Mouse (Mus musculus): Measurements from ENCODE around the gene Chaf1b. TPM values are rescaled to one million over a fixed set of nuclear protein-coding genes. Genes with fewer than 3 reads are reported as not detected.
A peak's percentile ranks its signal among the peaks of the same experiment; 100 is the strongest.

Chaf1b gene
- polyA plus RNA-seq, 1 experiment from 2014 or later, result 70.3 TPM

- Histone ChIP-seq H3K9me3 (ENCODE audit: low read length) (no peaks in the 10 kb centered on the region), H3K27ac (ENCODE audit: low read length) (peak overlapping the region; percentile 68), H3K36me3 (ENCODE audit: insufficient read depth, low read length) (no peaks in the 10 kb centered on the region), H3K27me3 (ENCODE audit: insufficient read depth, low read length) (no peaks in the 10 kb centered on the region), H3K4me3 (ENCODE audit: low read length) (no peak overlapping the region), H3K4me1 (ENCODE audit: insufficient read depth, low read length) (peaks cover 18% of the 10 kb centered on the region), H3K9ac (replicated peaks; ENCODE audit: low read length) (no peak overlapping the region), H3K4me2 (replicated peaks; ENCODE audit: low read depth, low read length) (no peak overlapping the region)
- ATAC-seq (ENCODE audit: low FRiP score, low TSS enrichment), result no peak
- WGBS, result 68% methylated on average over 28 of the region's 28 CpGs
These were observed 27.3 kb downstream of the Chaf1b start for GRCm38 (mm10) chr16:93910735-93911665.

GRCm38 (mm10) chr16:93912158-93912557 is 28.5 kb downstream of the Chaf1b start:
- H3K4me2 ChIP-seq (replicated peaks; ENCODE audit: low read depth, low read length), result no peak overlapping the region

DNA sequence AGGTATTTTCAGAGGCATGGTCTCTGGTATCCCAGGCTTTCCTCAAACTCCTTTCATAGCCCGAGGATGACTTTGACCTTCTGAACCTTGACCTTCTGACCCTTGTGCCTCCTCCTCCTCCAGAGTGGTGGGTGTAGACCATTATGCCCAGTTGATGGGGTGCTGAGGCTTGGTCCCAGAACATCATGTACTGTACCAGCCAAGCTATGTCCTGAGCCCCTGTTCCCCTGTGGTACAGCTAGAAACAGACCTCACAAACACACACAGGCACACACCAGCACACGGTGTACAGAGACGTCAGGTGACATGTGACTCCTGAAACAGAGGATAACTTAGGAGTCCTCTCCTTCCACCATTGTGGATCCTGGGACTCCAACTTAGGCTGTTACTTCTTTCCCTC is 29.1 kb downstream of the Chaf1b start:
- ATAC-seq (ENCODE audit: low FRiP score, low TSS enrichment), result 0 out of 2 replicates have a peak, but pooled peaks have one; percentile 25
- Histone ChIP-seq H3K4me1 (ENCODE audit: insufficient read depth, low read length) (peaks cover 12% of the 10 kb centered on the region), H3K4me2 (replicated peaks; ENCODE audit: low read depth, low read length) (no peak overlapping the region), H3K27ac (ENCODE audit: low read length) (peak overlapping the region; percentile 68; the same call in 1 of the 2 replicates), H3K27me3 (ENCODE audit: insufficient read depth, low read length) (no peaks in the 10 kb centered on the region), H3K36me3 (ENCODE audit: insufficient read depth, low read length) (no peaks in the 10 kb centered on the region), H3K9me3 (ENCODE audit: low read length) (no peaks in the 10 kb centered on the region), H3K9ac (replicated peaks; ENCODE audit: low read length) (no peak overlapping the region), H3K4me3 (ENCODE audit: low read length) (no peak overlapping the region)
- WGBS, result 43% methylated on average over 3 of the region's 3 CpGs

More at GRCm38 (mm10) chr16:93912158-93912557, 28.5 kb downstream of the Chaf1b start:
- peak; percentile 95 for ATAC-seq (ENCODE audit: low FRiP score, low TSS enrichment)
- Histone ChIP-seq H3K36me3 (ENCODE audit: insufficient read depth, low read length) (no peaks in the 10 kb centered on the region), H3K4me1 (ENCODE audit: insufficient read depth, low read length) (peaks cover 16% of the 10 kb centered on the region), H3K27ac (ENCODE audit: low read length) (peak overlapping the region; percentile 68), H3K9me3 (ENCODE audit: low read length) (no peaks in the 10 kb centered on the region), H3K27me3 (ENCODE audit: insufficient read depth, low read length) (no peaks in the 10 kb centered on the region), H3K9ac (replicated peaks; ENCODE audit: low read length) (no peak overlapping the region), H3K4me3 (ENCODE audit: low read length) (no peak overlapping the region)
- WGBS, result 15% methylated on average over 5 of the region's 5 CpGs

GRCm38 (mm10) chr16:93913881-93914576 is 30.3 kb downstream of the Chaf1b start:
- no peak for ATAC-seq (ENCODE audit: low FRiP score, low TSS enrichment)
- no peaks in the 10 kb centered on the region for H3K9me3 ChIP-seq (ENCODE audit: low read length)
- H3K4me3 ChIP-seq (ENCODE audit: low read length), result no peak overlapping the region
- no peak overlapping the region for H3K9ac ChIP-seq (replicated peaks; ENCODE audit: low read length)
- H3K4me1 ChIP-seq (ENCODE audit: insufficient read depth, low read length), result peaks cover 22% of the 10 kb centered on the region
- 68% methylated on average over 10 of the region's 10 CpGs for WGBS
- no peak overlapping the region for H3K27ac ChIP-seq (ENCODE audit: low read length)
- H3K36me3 ChIP-seq (ENCODE audit: insufficient read depth, low read length), result no peaks in the 10 kb centered on the region
- no peaks in the 10 kb centered on the region for H3K27me3 ChIP-seq (ENCODE audit: insufficient read depth, low read length)
- H3K4me2 ChIP-seq (replicated peaks; ENCODE audit: low read depth, low read length), result no peak overlapping the region

- H3K9ac ChIP-seq (replicated peaks; ENCODE audit: low read length), result no peak overlapping the region
- H3K4me2 ChIP-seq (replicated peaks; ENCODE audit: low read depth, low read length), result no peak overlapping the region
- no peaks in the 10 kb centered on the region for H3K36me3 ChIP-seq (ENCODE audit: insufficient read depth, low read length)
- WGBS, result 37% methylated on average over 8 of the region's 10 CpGs
- H3K4me1 ChIP-seq (ENCODE audit: insufficient read depth, low read length), result peaks cover 27% of the 10 kb centered on the region
- H3K27ac ChIP-seq (ENCODE audit: low read length), result no peak overlapping the region
- no peaks in the 10 kb centered on the region for H3K27me3 ChIP-seq (ENCODE audit: insufficient read depth, low read length)
- H3K4me3 ChIP-seq (ENCODE audit: low read length), result no peak overlapping the region
- no peaks in the 10 kb centered on the region for H3K9me3 ChIP-seq (ENCODE audit: low read length)
- no peak for ATAC-seq (ENCODE audit: low FRiP score, low TSS enrichment)
These were observed 31.7 kb downstream of the Chaf1b start for GRCm38 (mm10) chr16:93915338-93915849.

DNA sequence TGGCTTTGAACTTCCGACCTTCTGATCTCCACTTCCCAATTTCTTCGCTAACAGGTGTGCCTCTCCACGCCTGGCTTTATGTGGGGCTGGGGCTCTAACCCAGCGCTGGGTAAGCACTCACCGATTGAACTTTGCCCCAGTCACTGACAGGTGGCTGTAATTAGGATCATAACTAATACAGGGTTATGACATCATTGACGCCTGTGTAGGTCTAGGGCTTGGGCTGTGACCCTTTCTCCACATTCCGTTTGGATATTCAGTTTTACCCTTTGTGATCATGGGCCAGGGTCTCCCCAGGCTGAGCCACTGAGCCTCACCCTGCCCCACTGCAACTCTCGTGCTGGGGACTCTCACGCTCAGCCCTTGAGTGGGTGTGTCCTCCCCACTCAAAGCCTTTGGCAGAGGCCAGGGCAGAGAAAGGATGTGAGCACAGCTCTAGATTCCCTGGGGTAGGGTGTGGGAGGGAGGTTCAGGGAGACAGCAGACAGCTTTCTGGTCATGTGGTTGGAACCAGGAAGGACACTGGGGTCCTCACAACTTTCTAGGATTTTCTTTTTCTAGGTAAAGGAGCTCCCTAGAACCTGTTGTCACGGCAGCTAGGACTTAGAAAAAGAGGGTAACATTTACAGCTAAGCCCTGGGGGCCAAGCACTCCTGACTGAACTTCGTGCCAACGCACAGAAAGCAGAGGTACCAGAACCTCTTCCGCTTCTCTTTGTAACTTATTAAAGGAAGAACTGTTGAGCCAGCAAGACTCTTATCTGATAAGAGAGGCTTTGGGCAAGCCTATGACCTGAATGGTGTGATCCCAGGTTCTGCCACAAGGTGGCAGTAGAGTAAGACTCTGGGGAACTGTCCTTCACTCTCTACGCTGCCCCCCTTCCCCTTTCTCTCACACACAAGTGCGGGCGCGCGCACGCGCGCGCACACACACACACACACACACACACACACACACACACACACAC is 34.3 kb downstream of the Chaf1b start:
- H3K4me2 ChIP-seq (replicated peaks; ENCODE audit: low read depth, low read length), result peak overlapping the region; percentile 32; the same call in 1 of the 2 replicates
- no peaks in the 10 kb centered on the region for H3K9me3 ChIP-seq (ENCODE audit: low read length)
- H3K27ac ChIP-seq (ENCODE audit: low read length), result peak overlapping the region; percentile 80
- no peak overlapping the region for H3K9ac ChIP-seq (replicated peaks; ENCODE audit: low read length)
- peaks cover 16% of the 10 kb centered on the region for H3K4me1 ChIP-seq (ENCODE audit: insufficient read depth, low read length)
- H3K27me3 ChIP-seq (ENCODE audit: insufficient read depth, low read length), result no peaks in the 10 kb centered on the region; the same call in 1 of the 2 replicates
- H3K36me3 ChIP-seq (ENCODE audit: insufficient read depth, low read length), result no peaks in the 10 kb centered on the region
- WGBS, result 34% methylated on average over 22 of the region's 22 CpGs
- peak; percentile 39; the same call in 1 of the 2 replicates for ATAC-seq (ENCODE audit: low FRiP score, low TSS enrichment)
- no peak overlapping the region for H3K4me3 ChIP-seq (ENCODE audit: low read length)

GRCm38 (mm10) chr16:93918679-93919060 is 35.0 kb downstream of the Chaf1b start:
- Histone ChIP-seq H3K9me3 (ENCODE audit: low read length) (no peaks in the 10 kb centered on the region), H3K27ac (ENCODE audit: low read length) (no peak overlapping the region), H3K4me1 (ENCODE audit: insufficient read depth, low read length) (peaks cover 16% of the 10 kb centered on the region), H3K4me3 (ENCODE audit: low read length) (no peak overlapping the region), H3K9ac (replicated peaks; ENCODE audit: low read length) (no peak overlapping the region), H3K36me3 (ENCODE audit: insufficient read depth, low read length) (no peaks in the 10 kb centered on the region), H3K27me3 (ENCODE audit: insufficient read depth, low read length) (no peaks in the 10 kb centered on the region; the same call in 1 of the 2 replicates), H3K4me2 (replicated peaks; ENCODE audit: low read depth, low read length) (peak overlapping the region; percentile 32; the same call in 1 of the 2 replicates)
- 69% methylated on average over 8 of the region's 8 CpGs for WGBS
- ATAC-seq (ENCODE audit: low FRiP score, low TSS enrichment), result no peak

GRCm38 (mm10) chr16:93919189-93919588 is 35.5 kb downstream of the Chaf1b start:
- ATAC-seq (ENCODE audit: low FRiP score, low TSS enrichment), result no peak
- peaks cover 16% of the 10 kb centered on the region for H3K4me1 ChIP-seq (ENCODE audit: insufficient read depth, low read length)
- H3K27me3 ChIP-seq (ENCODE audit: insufficient read depth, low read length), result no peaks in the 10 kb centered on the region; the same call in 1 of the 2 replicates
- WGBS, result 74% methylated on average over 20 of the region's 20 CpGs
- H3K36me3 ChIP-seq (ENCODE audit: insufficient read depth, low read length), result no peaks in the 10 kb centered on the region
- H3K4me3 ChIP-seq (ENCODE audit: low read length), result no peak overlapping the region
- H3K9me3 ChIP-seq (ENCODE audit: low read length), result no peaks in the 10 kb centered on the region
- H3K27ac ChIP-seq (ENCODE audit: low read length), result no peak overlapping the region
- H3K9ac ChIP-seq (replicated peaks; ENCODE audit: low read length), result no peak overlapping the region
- H3K4me2 ChIP-seq (replicated peaks; ENCODE audit: low read depth, low read length), result no peak overlapping the region

DNA sequence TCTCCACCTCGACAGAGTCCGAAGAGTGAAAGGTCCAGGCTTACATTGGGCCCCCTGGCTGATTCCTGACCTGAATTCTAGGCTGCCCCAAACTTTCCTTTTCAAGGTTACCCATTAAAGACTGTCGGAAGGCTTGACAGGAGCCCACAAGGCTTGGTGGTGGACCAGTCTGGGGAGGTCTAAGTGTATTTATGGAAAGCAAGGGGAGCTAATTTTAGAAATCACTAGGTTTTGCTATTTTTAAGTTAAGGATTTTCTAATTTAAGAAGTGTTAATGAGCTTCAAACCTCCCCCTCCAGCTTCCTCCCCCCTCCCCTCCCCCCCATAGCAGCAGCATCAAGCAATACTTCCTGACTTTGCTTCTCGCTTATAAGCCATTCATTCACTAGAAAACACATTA is 37.0 kb downstream of the Chaf1b start:
- Histone ChIP-seq H3K9ac (replicated peaks; ENCODE audit: low read length) (no peak overlapping the region), H3K36me3 (ENCODE audit: insufficient read depth, low read length) (no peaks in the 10 kb centered on the region), H3K27ac (ENCODE audit: low read length) (no peak overlapping the region), H3K4me3 (ENCODE audit: low read length) (no peak overlapping the region), H3K4me1 (ENCODE audit: insufficient read depth, low read length) (peaks cover 16% of the 10 kb centered on the region), H3K4me2 (replicated peaks; ENCODE audit: low read depth, low read length) (no peak overlapping the region), H3K27me3 (ENCODE audit: insufficient read depth, low read length) (no peaks in the 10 kb centered on the region; the same call in 1 of the 2 replicates), H3K9me3 (ENCODE audit: low read length) (no peaks in the 10 kb centered on the region)
- ATAC-seq (ENCODE audit: low FRiP score, low TSS enrichment), result no peak
- 71% methylated on average over 4 of the region's 4 CpGs for WGBS
